Mouse (Mus musculus) MEL (cell line): ENCODE data around the gene P3h3.

Source experiments
- CHD1 ChIP-seq: IDR thresholded peaks from 2 replicates; pipeline ENCODE4 v1.6.1; 2012; ENCODE audit warnings: low read depth, mild to moderate bottlenecking, inconsistent platforms, low read length, improper control_type of control experiment
- CHD2 ChIP-seq: IDR thresholded peaks from 2 replicates; pipeline ENCODE4 v1.6.1; 2011; ENCODE audit warnings: low read length, improper control_type of control experiment
- CTCF ChIP-seq, 3 experiments: IDR thresholded peaks in 2 of 3; conservative IDR thresholded peaks in 1 of 3; 2 replicates each; pipeline ENCODE4 v1.5.1; 2011 to 2012; ENCODE audit warnings: low read length in 3 of 3, low read depth in 2 of 3, mild to moderate bottlenecking in 2 of 3, improper control_type of control experiment in 1 of 3, inconsistent platforms in 1 of 3, mixed read lengths in 1 of 3, moderate library complexity in 1 of 3; ENCODE audit not compliant: control insufficient read depth in 1 of 3, insufficient read depth in 1 of 3, poor library complexity in 1 of 3, severe bottlenecking in 1 of 3
- EP300 ChIP-seq, 2 experiments: IDR thresholded peaks; 2 replicates each; pipeline ENCODE4 v1.6.1; 2011; ENCODE audit warnings: improper control_type of control experiment in 2 of 2, low read length in 2 of 2, low read depth in 1 of 2, mild to moderate bottlenecking in 1 of 2
- GATA1 ChIP-seq: IDR thresholded peaks from 2 replicates; pipeline ENCODE4 v1.6.1; 2011; ENCODE audit warnings: low read depth, low read length, improper control_type of control experiment
- KAT2A ChIP-seq: conservative IDR thresholded peaks from 2 replicates; pipeline ENCODE4 v1.6.1; 2012; ENCODE audit warnings: low read depth, low read length, improper control_type of control experiment, inconsistent platforms
- MAFK ChIP-seq: IDR thresholded peaks from 2 replicates; pipeline ENCODE4 v1.6.1; 2011; ENCODE audit warnings: low read depth, mild to moderate bottlenecking, low read length, improper control_type of control experiment, borderline replicate concordance
- MAX ChIP-seq: IDR thresholded peaks from 2 replicates; pipeline ENCODE4 v1.6.1; 2011; ENCODE audit warnings: low read length, improper control_type of control experiment
- MYB ChIP-seq: IDR thresholded peaks from 2 replicates; pipeline ENCODE4 v1.6.1; 2011; ENCODE audit warnings: mild to moderate bottlenecking, low read depth, low read length, improper control_type of control experiment
- POLR2A ChIP-seq, 2 experiments: IDR thresholded peaks; 2 replicates each; pipeline ENCODE4 v1.6.1; 2011 to 2012; ENCODE audit warnings: low read length in 2 of 2, mild to moderate bottlenecking in 2 of 2, control low read depth in 1 of 2, improper control_type of control experiment in 1 of 2, low read depth in 1 of 2, moderate library complexity in 1 of 2; ENCODE audit not compliant: control insufficient read depth in 1 of 2, insufficient read depth in 1 of 2, poor library complexity in 1 of 2
- RAD21 ChIP-seq: IDR thresholded peaks from 2 replicates; pipeline ENCODE4 v1.6.1; 2011; ENCODE audit warnings: mild to moderate bottlenecking, low read depth, low read length, improper control_type of control experiment
- SIN3A ChIP-seq: IDR thresholded peaks from 2 replicates; pipeline ENCODE4 v1.6.1; 2012; ENCODE audit warnings: low read length, improper control_type of control experiment, inconsistent platforms
- USF1 ChIP-seq: IDR thresholded peaks from 2 replicates; pipeline ENCODE4 v1.6.1; 2014; ENCODE audit warnings: low read depth, mild to moderate bottlenecking, inconsistent platforms, low read length, improper control_type of control experiment, moderate library complexity
- USF2 ChIP-seq, 2 experiments: IDR thresholded peaks; 2 replicates each; pipeline ENCODE4 v1.6.1; 2011 to 2012; ENCODE audit warnings: improper control_type of control experiment in 2 of 2, low read length in 2 of 2, borderline replicate concordance in 1 of 2, inconsistent platforms in 1 of 2, low read depth in 1 of 2, mild to moderate bottlenecking in 1 of 2; ENCODE audit not compliant: insufficient read depth in 1 of 2

DNA sequence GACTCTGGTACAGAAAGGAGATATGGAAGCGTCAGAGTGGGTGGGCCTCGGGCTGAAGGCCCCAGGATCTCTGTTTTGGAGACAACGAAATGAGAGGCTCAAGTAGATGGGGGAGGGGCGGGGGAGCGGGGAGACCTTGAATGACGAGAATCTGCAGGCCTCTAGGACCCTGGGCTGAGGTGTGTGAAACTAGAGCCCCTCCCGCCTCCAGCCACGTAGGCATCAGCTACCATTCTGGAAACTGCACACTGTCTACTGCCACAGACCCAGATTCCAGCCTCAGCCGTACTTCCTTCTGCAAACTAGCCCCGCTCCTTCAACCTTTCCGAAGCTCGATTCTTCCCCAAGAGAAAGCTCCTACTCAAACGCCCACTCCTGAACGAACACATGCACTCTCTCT lies 1.2 kb downstream of the P3h3 start:
- TF ChIP-seq MYB (no peak), EP300 (IDR thresholded peaks at IDR 0.05; ENCODE audit: low read depth in 1 of 2, low read length in 2 of 2) (no peak), USF1 (no peak), USF2 (IDR thresholded peaks at IDR 0.05; ENCODE audit: borderline replicate concordance in 1 of 2, insufficient read depth in 1 of 2, low read depth in 1 of 2, low read length in 2 of 2) (no peak), POLR2A (IDR thresholded peaks at IDR 0.05; ENCODE audit: control insufficient read depth in 1 of 2, insufficient read depth in 1 of 2, low read depth in 1 of 2, low read length in 2 of 2, poor library complexity in 1 of 2) (no peak), MAFK (no peak), CTCF (IDR thresholded peaks at IDR 0.05 in 2 of 3, conservative IDR thresholded peaks at IDR 0.05 in 1 of 3; ENCODE audit: control insufficient read depth in 1 of 3, insufficient read depth in 1 of 3, low read depth in 2 of 3, low read length in 3 of 3, poor library complexity in 1 of 3, severe bottlenecking in 1 of 3) (no peak), CHD2 (no peak), MAX (no peak), GATA1 (no peak), CHD1 (no peak), SIN3A (no peak), KAT2A (no peak), RAD21 (no peak)
